Mouse (Mus musculus): Measurements from ENCODE around the gene Chchd1. TPM values are rescaled to one million over a fixed set of nuclear protein-coding genes. Genes with fewer than 3 reads are reported as not detected.

Gene Chchd1
- total RNA-seq (2014; rRNA removed): 122 and 147 TPM in 2 replicates
- polyA plus RNA-seq (2015; fragmentation: Nextera tagmentation; extraction: Ambion mirVana): 188 and 193 TPM in 2 replicates

DNA sequence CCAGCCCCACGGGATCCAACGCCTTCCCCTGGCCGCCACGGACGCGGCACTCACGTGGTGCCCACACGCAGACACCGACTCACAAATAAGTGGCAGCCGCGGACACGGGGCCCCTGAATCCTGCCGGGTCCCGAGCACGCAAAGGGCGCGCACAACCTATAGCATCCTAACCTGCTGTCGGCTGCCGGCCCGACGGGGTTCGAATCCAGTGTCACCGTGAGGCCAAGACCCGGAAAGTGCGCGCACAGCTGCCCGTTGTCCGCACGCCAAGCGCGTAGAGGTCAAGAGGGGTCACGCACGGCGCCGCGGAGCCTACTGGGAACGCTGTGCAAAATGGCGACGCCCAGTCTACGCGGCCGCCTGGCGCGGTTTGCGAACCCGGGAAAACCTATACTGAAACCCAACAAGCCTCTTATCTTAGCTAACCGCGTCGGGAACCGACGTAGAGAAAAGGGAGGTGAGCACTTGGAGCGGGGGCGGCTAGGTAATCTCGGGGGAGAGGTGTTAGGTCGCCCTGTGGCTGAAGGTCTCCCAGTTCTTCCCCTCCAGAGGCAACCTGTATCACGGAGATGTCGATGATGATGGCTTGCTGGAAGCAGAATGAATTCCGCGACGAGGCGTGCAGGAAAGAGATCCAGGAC lies at the start of gene Chchd1:
TSS of gene Chchd1 (plus strand) at position 266 of the 641 bp plus-strand sequence.
- Histone ChIP-seq H3K9me3 (ENCODE audit: low read length) (no peaks in the 10 kb centered on the region), H3K9ac (replicated peaks; ENCODE audit: low read length) (peak within 1 kb of the TSS; percentile 84), H3K27ac (peak within 1 kb of the TSS; percentile 88), H3K4me1 (ENCODE audit: insufficient read depth, low read length) (peaks cover 6% of the 10 kb centered on the region; the same call in 1 of the 2 replicates), H3K4me3 (ENCODE audit: low read length) (peak within 1 kb of the TSS; percentile 67), H3K36me3 (ENCODE audit: insufficient read depth, low read length) (peaks cover 4% of the 10 kb centered on the region; the same call in 1 of the 2 replicates), H3K4me2 (ENCODE audit: low read depth, low read length) (peak within 1 kb of the TSS; percentile 65), H3K27me3 (ENCODE audit: insufficient read depth, low read length) (no peaks in the 10 kb centered on the region)
- peak; percentile 79 for ATAC-seq
- TF ChIP-seq CTCF (IDR thresholded peaks at IDR 0.05; ENCODE audit: low read depth): peak; percentile 3; the same call in 1 of the 2 replicates
- WGBS: under 1% methylated on average over 61 of the region's 61 CpGs
- peak; percentile 92 for DNase-seq (ENCODE audit: low spot score)

GRCm38 (mm10) chr14:20654690-20655421 lies 48.0 kb upstream of the Chchd1 start:
- 80% methylated on average over 9 of the region's 9 CpGs for WGBS
- Histone ChIP-seq H3K36me3 (ENCODE audit: insufficient read depth, low read length) (no peaks in the 10 kb centered on the region), H3K9me3 (ENCODE audit: low read length) (no peaks in the 10 kb centered on the region), H3K9ac (replicated peaks; ENCODE audit: low read length) (no peak overlapping the region), H3K4me1 (ENCODE audit: insufficient read depth, low read length) (no peaks in the 10 kb centered on the region), H3K27ac (no peak overlapping the region), H3K27me3 (ENCODE audit: insufficient read depth, low read length) (no peaks in the 10 kb centered on the region), H3K4me2 (ENCODE audit: low read depth, low read length) (no peak overlapping the region), H3K4me3 (ENCODE audit: low read length) (no peak overlapping the region)
- no peak for ATAC-seq
- no peak for DNase-seq (ENCODE audit: low spot score)
- no peak for TF ChIP-seq CTCF (IDR thresholded peaks at IDR 0.05; ENCODE audit: low read depth)

DNA sequence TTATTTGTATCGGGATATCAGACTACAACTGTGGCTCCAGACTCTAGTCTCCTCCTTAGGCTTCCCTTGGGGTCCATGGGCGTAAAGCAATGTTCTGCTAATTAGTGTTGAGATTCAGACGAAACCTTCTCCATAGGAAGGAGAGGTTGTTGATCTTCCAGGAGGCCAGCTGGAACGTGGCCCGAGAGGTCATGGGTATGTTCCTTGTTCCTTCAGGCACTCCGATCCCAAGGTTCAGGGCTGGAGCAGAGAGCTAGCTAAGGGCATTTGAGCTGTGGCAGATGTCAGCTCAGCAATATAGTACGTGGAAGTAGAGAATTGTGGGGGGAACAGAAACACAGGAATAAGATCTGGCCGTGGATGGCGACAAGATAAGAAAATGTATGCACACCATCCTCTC lies 47.1 kb upstream of the Chchd1 start:
- TF ChIP-seq CTCF (IDR thresholded peaks at IDR 0.05; ENCODE audit: low read depth): no peak
- Histone ChIP-seq H3K4me3 (ENCODE audit: low read length) (no peak overlapping the region), H3K27ac (no peak overlapping the region), H3K9me3 (ENCODE audit: low read length) (no peaks in the 10 kb centered on the region), H3K4me2 (ENCODE audit: low read depth, low read length) (no peak overlapping the region), H3K36me3 (ENCODE audit: insufficient read depth, low read length) (no peaks in the 10 kb centered on the region), H3K4me1 (ENCODE audit: insufficient read depth, low read length) (no peaks in the 10 kb centered on the region; the same call in 1 of the 2 replicates), H3K27me3 (ENCODE audit: insufficient read depth, low read length) (no peaks in the 10 kb centered on the region), H3K9ac (replicated peaks; ENCODE audit: low read length) (no peak overlapping the region)
- ATAC-seq (no peak), DNase-seq (ENCODE audit: low spot score) (no peak)
- WGBS: 79% methylated on average over 9 of the region's 9 CpGs

DNA sequence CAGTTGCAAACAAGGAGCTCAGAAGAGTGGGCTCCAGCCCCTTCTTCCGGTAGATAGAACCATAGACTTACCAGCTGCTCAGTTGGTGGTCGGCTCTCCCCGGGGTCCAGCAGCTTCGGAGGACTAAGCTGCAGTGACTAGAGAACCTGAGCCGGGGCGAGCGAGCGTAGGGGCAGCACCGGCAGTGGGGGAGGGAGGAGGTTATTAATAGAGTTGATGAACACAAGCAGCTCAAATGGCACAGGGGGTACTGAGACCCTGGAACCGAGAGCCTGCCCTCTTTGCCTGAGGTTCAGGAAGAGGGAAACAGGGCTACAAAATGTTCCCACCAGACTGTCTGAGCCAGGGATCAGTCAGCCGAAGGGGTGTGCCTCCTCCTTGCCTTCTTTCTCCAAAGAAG lies 46.4 kb upstream of the Chchd1 start, which contains the start of gene Myoz1:
TSS of gene Myoz1 (minus strand) at position 180 of the 400 bp plus-strand sequence.
- no peak within 1 kb of the TSS for H3K4me3 ChIP-seq (ENCODE audit: low read length)
- 57% methylated on average over 11 of the region's 11 CpGs for WGBS

GRCm38 (mm10) chr14:20658326-20658725 lies 44.5 kb upstream of the Chchd1 start:
- DNase-seq (ENCODE audit: low spot score) (peak; percentile 72), ATAC-seq (no peak)
- TF ChIP-seq CTCF (IDR thresholded peaks at IDR 0.05; ENCODE audit: low read depth): peak; percentile 77
- H3K4me1 ChIP-seq (ENCODE audit: insufficient read depth, low read length): peaks cover 13% of the 10 kb centered on the region; the same call in 1 of the 2 replicates
- no peak overlapping the region for H3K9ac ChIP-seq (replicated peaks; ENCODE audit: low read length)
- no peak overlapping the region for H3K4me2 ChIP-seq (ENCODE audit: low read depth, low read length)
- no peak overlapping the region for H3K27ac ChIP-seq
- no peaks in the 10 kb centered on the region for H3K9me3 ChIP-seq (ENCODE audit: low read length)
- H3K27me3 ChIP-seq (ENCODE audit: insufficient read depth, low read length): no peaks in the 10 kb centered on the region
- H3K36me3 ChIP-seq (ENCODE audit: insufficient read depth, low read length): no peaks in the 10 kb centered on the region
- H3K4me3 ChIP-seq (ENCODE audit: low read length): no peak overlapping the region

More for the DNA sequence above, 46.4 kb upstream of the Chchd1 start, which contains the start of gene Myoz1:
- Histone ChIP-seq H3K27me3 (ENCODE audit: insufficient read depth, low read length) (no peaks in the 10 kb centered on the region), H3K4me1 (ENCODE audit: insufficient read depth, low read length) (peaks cover under 1% of the 10 kb centered on the region; the same call in 1 of the 2 replicates), H3K9me3 (ENCODE audit: low read length) (no peaks in the 10 kb centered on the region), H3K4me2 (ENCODE audit: low read depth, low read length) (no peak within 1 kb of the TSS), H3K36me3 (ENCODE audit: insufficient read depth, low read length) (no peaks in the 10 kb centered on the region), H3K9ac (replicated peaks; ENCODE audit: low read length) (no peak within 1 kb of the TSS), H3K27ac (no peak within 1 kb of the TSS)
- ATAC-seq: no peak
- no peak for DNase-seq (ENCODE audit: low spot score)
- no peak for TF ChIP-seq CTCF (IDR thresholded peaks at IDR 0.05; ENCODE audit: low read depth)

GRCm38 (mm10) chr14:20658902-20659301 lies 43.9 kb upstream of the Chchd1 start:
- Histone ChIP-seq H3K9me3 (ENCODE audit: low read length) (no peaks in the 10 kb centered on the region), H3K4me2 (ENCODE audit: low read depth, low read length) (no peak overlapping the region), H3K27me3 (ENCODE audit: insufficient read depth, low read length) (no peaks in the 10 kb centered on the region), H3K4me1 (ENCODE audit: insufficient read depth, low read length) (peaks cover 13% of the 10 kb centered on the region; the same call in 1 of the 2 replicates), H3K36me3 (ENCODE audit: insufficient read depth, low read length) (no peaks in the 10 kb centered on the region), H3K9ac (replicated peaks; ENCODE audit: low read length) (no peak overlapping the region), H3K27ac (no peak overlapping the region), H3K4me3 (ENCODE audit: low read length) (no peak overlapping the region)
- DNase-seq (ENCODE audit: low spot score) (no peak), ATAC-seq (no peak)
- TF ChIP-seq CTCF (IDR thresholded peaks at IDR 0.05; ENCODE audit: low read depth): no peak
- 92% methylated on average over 6 of the region's 6 CpGs for WGBS
